Mouse (Mus musculus): Measurements from ENCODE around the gene Krtap9-1. TPM values are rescaled to one million over a fixed set of nuclear protein-coding genes. Genes with fewer than 3 reads are reported as not detected.
"Not testable (repeated sequence)": the region's sequence is repeated elsewhere in the genome, so short reads cannot be mapped to it uniquely, and the experiment has no call there.

Gene Krtap9-1
- not detected for total RNA-seq (2021)

GRCm38 (mm10) chr11:99873089-99873488 is at the start of gene Krtap9-1:
Gene Krtap9-1 (plus strand): TSS chr11:99873389.
- intact Hi-C loops (cut with DNase I): not testable (repeated sequence)

GRCm38 (mm10) chr11:99837966-99838365 is 35.2 kb upstream of the Krtap9-1 start, which contains the start of gene 2300003K06Rik:
Gene 2300003K06Rik (minus strand): TSS chr11:99838066.
- no peak for DNase-seq

More at GRCm38 (mm10) chr11:99873089-99873488, at the start of gene Krtap9-1:
- not testable (repeated sequence) for DNase-seq

DNA sequence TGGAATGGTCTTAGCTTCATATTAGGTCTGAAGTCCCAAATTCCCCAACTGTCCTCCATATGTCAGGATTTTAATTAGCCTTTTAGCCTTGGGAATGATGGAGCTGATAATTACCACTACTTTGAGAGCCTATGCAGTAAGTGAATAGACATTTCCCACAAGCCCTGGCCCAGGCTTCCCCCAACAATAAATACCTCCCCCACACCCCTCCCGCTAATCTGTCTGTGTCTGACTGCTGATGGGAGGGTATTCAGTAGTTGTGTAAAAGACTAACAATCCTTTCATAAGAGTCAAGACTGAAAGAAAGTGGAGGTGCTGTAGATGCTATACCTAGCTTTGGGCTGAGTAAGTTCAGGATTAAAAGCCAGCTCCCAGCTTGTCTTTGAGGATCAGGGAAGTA is 31.0 kb upstream of the Krtap9-1 start:
- intact Hi-C loops (cut with DNase I): no loop called here
- no peak for DNase-seq

More at GRCm38 (mm10) chr11:99837966-99838365, 35.2 kb upstream of the Krtap9-1 start, which contains the start of gene 2300003K06Rik:
- intact Hi-C loops (cut with DNase I): no loop called here

GRCm38 (mm10) chr11:99846746-99847145 is 26.4 kb upstream of the Krtap9-1 start:
- intact Hi-C loops (cut with DNase I): no loop called here
- no peak for DNase-seq

DNA sequence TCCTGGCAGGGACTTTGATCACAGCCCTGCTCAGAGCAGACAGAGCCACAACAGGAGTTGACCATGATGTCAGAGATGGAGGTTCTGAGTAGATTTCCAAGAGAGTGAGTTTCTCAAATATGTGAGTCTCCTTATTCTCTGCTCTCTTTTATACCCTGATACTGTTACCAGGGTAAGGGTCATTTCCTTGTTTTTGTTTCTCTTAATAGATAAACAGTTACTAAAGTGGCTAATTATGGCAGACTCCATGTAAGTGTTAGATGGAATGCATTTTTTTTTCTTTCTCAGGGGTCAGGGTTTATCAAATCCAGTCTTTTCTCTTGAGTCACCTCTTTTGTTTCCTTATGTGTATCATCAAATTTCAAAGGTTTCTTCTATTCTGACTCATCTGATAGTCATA is 21.7 kb upstream of the Krtap9-1 start, which contains the start of gene Krtap4-16:
Gene Krtap4-16, minus strand, starts transcription at position 101 of the 400 bp plus-strand sequence.
- no peak for DNase-seq
- intact Hi-C loops (cut with DNase I): no loop called here

DNA sequence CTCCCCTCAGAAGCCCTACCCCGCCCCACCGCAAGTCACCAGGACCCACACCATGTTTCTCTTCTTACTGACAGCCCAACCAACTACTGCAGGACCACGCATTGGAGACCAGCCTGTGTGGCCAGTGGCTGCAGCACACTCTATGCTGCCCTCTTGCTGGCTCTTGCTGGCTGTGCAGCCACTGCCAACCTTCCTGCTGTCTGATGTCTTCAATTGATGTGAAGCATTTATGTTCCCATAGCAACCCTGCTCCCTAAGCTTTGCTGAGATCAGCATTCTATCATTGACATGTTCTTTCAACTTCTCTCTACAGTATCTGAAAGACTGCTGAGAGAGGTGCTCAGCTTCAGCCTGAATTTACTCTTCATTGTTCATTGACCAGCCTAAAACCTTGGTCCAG is 19.1 kb upstream of the Krtap9-1 start:
- intact Hi-C loops (cut with DNase I): no loop called here
- DNase-seq: no peak

DNA sequence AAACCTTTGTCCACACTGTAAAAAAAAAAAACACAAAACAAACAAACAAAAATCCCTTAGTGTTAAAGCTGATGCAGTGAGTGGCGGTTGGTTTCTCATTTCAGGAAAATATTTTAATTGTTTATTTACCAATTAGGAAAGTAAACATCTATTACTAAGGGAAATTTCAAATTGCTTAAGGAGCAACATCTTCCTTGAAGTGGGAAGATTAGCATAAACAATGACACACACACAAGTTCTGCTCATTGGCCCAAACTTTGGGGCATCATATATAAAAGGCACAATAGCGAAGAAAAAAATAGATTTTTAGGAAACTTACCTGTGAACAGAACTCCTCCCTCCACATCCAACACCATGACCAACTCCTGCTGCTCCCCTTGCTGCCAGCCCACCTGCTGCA is 15.6 kb upstream of the Krtap9-1 start, which contains the start of gene Gm11568:
Gene Gm11568, plus strand, starts transcription at position 301 of the 400 bp plus-strand sequence.
- no peak for DNase-seq
- intact Hi-C loops (cut with DNase I): no loop called here

DNA sequence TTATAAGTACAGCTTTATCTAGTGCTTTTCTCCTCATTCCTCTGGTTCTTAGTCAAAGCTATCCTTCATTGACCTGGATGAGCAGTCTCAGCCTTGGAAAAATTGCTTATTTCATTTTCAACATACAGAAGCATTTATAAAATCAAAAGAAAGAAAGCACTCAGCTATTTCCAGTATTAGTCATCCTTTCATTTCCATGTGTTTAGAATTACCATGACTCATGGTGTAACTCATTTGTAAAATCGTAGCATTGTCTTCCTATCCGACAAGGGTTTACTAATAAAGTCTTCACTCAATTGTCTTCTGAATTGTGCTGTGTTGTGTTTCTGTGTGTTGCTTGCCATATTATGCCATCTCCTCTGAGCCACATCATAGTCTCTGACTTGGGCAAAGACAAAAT is 14.4 kb upstream of the Krtap9-1 start:
- intact Hi-C loops (cut with DNase I): no loop called here
- DNase-seq: no peak

DNA sequence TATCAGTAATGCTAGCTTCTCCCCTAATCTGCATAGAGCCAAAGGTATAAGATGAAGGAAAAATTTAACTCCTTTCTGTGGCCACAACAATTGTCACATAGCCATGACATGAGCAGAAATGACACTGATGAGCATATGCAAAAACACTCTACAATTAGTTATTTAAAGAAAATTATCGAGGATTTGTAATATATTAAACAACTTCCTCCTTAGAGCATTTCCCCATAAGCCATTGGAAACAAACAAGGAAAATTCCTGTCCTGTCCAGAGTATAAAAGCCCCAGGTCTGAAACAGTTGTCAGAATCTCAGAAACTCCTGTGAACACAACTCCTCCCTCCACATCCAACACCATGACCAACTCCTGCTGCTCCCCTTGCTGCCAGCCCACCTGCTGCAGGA is 9.0 kb upstream of the Krtap9-1 start, which contains the start of gene Gm11559:
Gene Gm11559, plus strand, starts transcription at position 301 of the 400 bp plus-strand sequence.
- intact Hi-C loops (cut with DNase I); DNase-seq: not testable (repeated sequence)

- DNase-seq; intact Hi-C loops (cut with DNase I): not testable (repeated sequence)
Observed at GRCm38 (mm10) chr11:99878887-99879286, 5.7 kb downstream of the Krtap9-1 start, which contains the start of gene Gm11567. Gene Gm11567 (plus strand): TSS chr11:99879187.

DNA sequence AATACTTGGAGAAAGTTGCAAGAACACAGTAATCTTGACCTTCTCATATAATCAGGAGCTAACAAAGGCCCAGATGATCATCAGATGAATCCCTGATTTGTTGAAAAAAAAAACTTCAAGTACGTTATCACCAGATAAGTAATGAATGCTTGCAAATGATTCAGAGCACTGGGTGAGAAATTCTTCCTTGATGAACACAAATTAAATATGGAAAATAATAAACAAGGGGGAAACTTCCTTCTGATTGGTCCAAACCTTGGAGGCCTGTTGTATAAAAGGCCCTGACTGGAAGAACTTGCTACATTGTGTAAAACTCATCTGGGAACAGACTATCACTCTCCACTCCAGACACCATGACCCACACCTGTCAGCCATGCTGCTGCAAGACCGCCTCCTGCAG is 34.4 kb downstream of the Krtap9-1 start, which contains the start of gene Krtap31-1:
Gene Krtap31-1, plus strand, starts transcription at position 301 of the 400 bp plus-strand sequence.
- DNase-seq: no peak
- intact Hi-C loops (cut with DNase I): no loop called here

DNA sequence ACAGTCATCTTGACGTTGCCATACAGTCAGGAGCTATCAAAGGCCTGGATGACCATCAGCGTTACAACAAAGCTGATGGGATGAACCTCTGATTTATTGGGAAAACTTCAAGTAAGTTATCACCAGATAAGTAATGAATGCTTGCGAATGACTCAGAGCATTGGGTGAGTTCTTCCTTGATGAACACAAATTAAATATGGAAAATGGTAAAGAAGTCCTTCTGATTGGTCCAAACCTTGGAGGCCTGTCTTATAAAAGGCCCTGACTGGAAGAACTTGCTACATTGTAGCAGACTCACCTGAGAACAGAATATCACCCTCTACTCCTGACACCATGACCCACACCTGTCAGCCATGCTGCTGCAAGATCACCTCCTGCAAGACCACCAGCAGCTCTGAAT is 41.3 kb downstream of the Krtap9-1 start, which contains the start of gene Gm11565:
Gene Gm11565, plus strand, starts transcription at position 301 of the 400 bp plus-strand sequence.
- no peak for DNase-seq
- intact Hi-C loops (cut with DNase I): no loop called here

Other genes with a start within 250 kb of the Krtap9-1 start
- not detected for gene Krtap4-1, start 245.2 kb upstream of the Krtap9-1 start, total RNA-seq (2021)
- gene Krtap4-2, start 238.3 kb upstream of the Krtap9-1 start, total RNA-seq (2021): not detected
- gene Krtap4-7, start 229.3 kb upstream of the Krtap9-1 start, total RNA-seq (2021): not detected
- gene Gm11555, start 223.2 kb upstream of the Krtap9-1 start, total RNA-seq (2021): not detected
- gene Gm11563, start 214.4 kb upstream of the Krtap9-1 start, total RNA-seq (2021): not detected
- not detected for gene Krtap4-6, start 207.4 kb upstream of the Krtap9-1 start, total RNA-seq (2021)
- not detected for gene Gm14190, start 182.6 kb upstream of the Krtap9-1 start, total RNA-seq (2021)
- not detected for gene Gm14180, start 139.1 kb upstream of the Krtap9-1 start, total RNA-seq (2021)
- not detected for gene Gm11595, start 100.5 kb upstream of the Krtap9-1 start, total RNA-seq (2021)
- gene Krtap4-8, start 92.7 kb upstream of the Krtap9-1 start, total RNA-seq (2021): not detected
- gene Krtap4-9, start 88.2 kb upstream of the Krtap9-1 start, total RNA-seq (2021): not detected
- not detected for gene Gm11596, start 79.9 kb upstream of the Krtap9-1 start, total RNA-seq (2021)
- gene Gm11569, start 74.5 kb upstream of the Krtap9-1 start, total RNA-seq (2021): not detected
- gene Gm11554, start 68.9 kb upstream of the Krtap9-1 start, total RNA-seq (2021): not detected
- not detected for gene Krtap4-13, start 63.5 kb upstream of the Krtap9-1 start, total RNA-seq (2021)
- not detected for gene Gm11564, start 57.7 kb upstream of the Krtap9-1 start, total RNA-seq (2021)
- gene 2300003K06Rik, start 35.3 kb upstream of the Krtap9-1 start, total RNA-seq (2021): not detected
- gene Krtap4-16, start 21.8 kb upstream of the Krtap9-1 start, total RNA-seq (2021): not detected
- not detected for gene Gm11568, start 15.5 kb upstream of the Krtap9-1 start, total RNA-seq (2021)
- gene Gm11559, start 8.9 kb upstream of the Krtap9-1 start, total RNA-seq (2021): not detected
- gene Gm11567, start 5.8 kb downstream of the Krtap9-1 start, total RNA-seq (2021): not detected
- gene Krtap31-1, start 34.5 kb downstream of the Krtap9-1 start, total RNA-seq (2021): not detected
- not detected for gene Gm11565, start 41.4 kb downstream of the Krtap9-1 start, total RNA-seq (2021)
- not detected for gene Krtap31-2, start 62.9 kb downstream of the Krtap9-1 start, total RNA-seq (2021)
- gene Krtap9-5, start 75.1 kb downstream of the Krtap9-1 start, total RNA-seq (2021): not detected
- gene Krtap29-1, start 105.7 kb downstream of the Krtap9-1 start, total RNA-seq (2021): not detected
- not detected for gene Krtap16-1, start 113.2 kb downstream of the Krtap9-1 start, total RNA-seq (2021)
- not detected for gene Krtap17-1, start 120.6 kb downstream of the Krtap9-1 start, total RNA-seq (2021)
- not detected for gene Krt33a, start 142.8 kb downstream of the Krtap9-1 start, total RNA-seq (2021)
- gene Krt33b, start 156.5 kb downstream of the Krtap9-1 start, total RNA-seq (2021): not detected
- not detected for gene Krt34, start 168.2 kb downstream of the Krtap9-1 start, total RNA-seq (2021)
- gene Krt31, start 177.2 kb downstream of the Krtap9-1 start, total RNA-seq (2021): not detected
- gene Krt32, start 214.8 kb downstream of the Krtap9-1 start, total RNA-seq (2021): not detected
- gene Krt35, start 222.9 kb downstream of the Krtap9-1 start, total RNA-seq (2021): not detected
- not detected for gene Krt36, start 232.2 kb downstream of the Krtap9-1 start, total RNA-seq (2021)
- not detected for gene Krt13, start 248.2 kb downstream of the Krtap9-1 start, total RNA-seq (2021)